Mouse (Mus musculus) forebrain, embryonic 13.5 days (tissue): ENCODE data around the gene Swsap1. TPM values are rescaled to one million over a fixed set of nuclear protein-coding genes. Genes with fewer than 3 reads are reported as not detected.

Experiments used
- ATAC-seq: fragments of 200-750 bp; cut with Nextera tagmentation; 2 replicates; pipeline ENCODE4 v1.8.0; 2017
- H3K27ac ChIP-seq: fragments of 300-500 bp; sonication (generic); 2 replicates; pipeline ENCODE4 v1.5.1; 2015; ENCODE audit warnings: inconsistent platforms, mild to moderate bottlenecking, moderate library complexity
- H3K27me3 ChIP-seq: fragments of 300-500 bp; sonication (generic); 2 replicates; pipeline ENCODE4 v1.6.1; 2015; ENCODE audit warnings: mild to moderate bottlenecking, inconsistent platforms
- H3K36me3 ChIP-seq: fragments of 300-500 bp; sonication (generic); 2 replicates; pipeline ENCODE4 v1.6.1; 2015; ENCODE audit warnings: mild to moderate bottlenecking, inconsistent platforms; ENCODE audit not compliant: poor library complexity, severe bottlenecking
- H3K4me1 ChIP-seq: fragments of 300-500 bp; sonication (generic); 2 replicates; pipeline ENCODE4 v1.6.1; 2015; ENCODE audit warnings: inconsistent platforms
- H3K4me2 ChIP-seq: fragments of 300-500 bp; sonication (generic); 2 replicates; pipeline ENCODE4 v1.6.1; 2015; ENCODE audit warnings: inconsistent platforms, mild to moderate bottlenecking, moderate library complexity
- H3K4me3 ChIP-seq: fragments of 300-500 bp; sonication (generic); 2 replicates; pipeline ENCODE4 v1.5.1; 2015; ENCODE audit warnings: mild to moderate bottlenecking, inconsistent platforms
- H3K9ac ChIP-seq: fragments of 300-500 bp; sonication (generic); 2 replicates; pipeline ENCODE4 v1.6.1; 2015; ENCODE audit warnings: mild to moderate bottlenecking, inconsistent platforms
- H3K9me3 ChIP-seq: fragments of 300-500 bp; sonication (generic); replicated peaks from 2 replicates; pipeline ENCODE4 v1.6.1; 2016; ENCODE audit warnings: inconsistent platforms
- WGBS: fragments of 180-500 bp; shearing (Covaris S2); methylation state at CpG from one replicate; pipeline ENCODE4 v1.1.7; 2015; 5-methylcytosine and 5-hydroxymethylcytosine counted together
- polyA plus RNA-seq: library from polyadenylated mRNA; unstranded; fragments of >200 nt; fragmentation: Nextera tagmentation; extraction: Ambion mirVana; gene quantifications from 2 replicates; pipeline ENCODE4 v1.2.1, GENCODE M21; 2015

Gene Swsap1
- polyA plus RNA-seq, 1 experiment from 2014 or later: 8.6 TPM

- Histone ChIP-seq H3K9ac (no peak overlapping the region), H3K36me3 (no peaks in the 10 kb centered on the region), H3K4me3 (no peak overlapping the region), H3K27me3 (no peaks in the 10 kb centered on the region), H3K4me2 (no peak overlapping the region), H3K27ac (peak overlapping the region; percentile 25; the same call in 1 of the 2 replicates), H3K4me1 (0 out of 2 replicates have a peak, but pooled peaks cover 7% of the 10 kb centered on the region), H3K9me3 (no peaks in the 10 kb centered on the region)
- ATAC-seq: no peak
- WGBS: 85% methylated on average over 5 of the region's 5 CpGs
Measured at GRCm38 (mm10) chr9:21977331-21977730, 21.8 kb downstream of the Swsap1 start.

GRCm38 (mm10) chr9:21977972-21978371, 22.4 kb downstream of the Swsap1 start:
- Histone ChIP-seq H3K4me1 (0 out of 2 replicates have a peak, but pooled peaks cover 7% of the 10 kb centered on the region), H3K27me3 (0 out of 2 replicates have a peak, but pooled peaks cover 2% of the 10 kb centered on the region), H3K9me3 (no peaks in the 10 kb centered on the region), H3K9ac (no peak overlapping the region), H3K4me3 (no peak overlapping the region), H3K27ac (no peak overlapping the region), H3K4me2 (no peak overlapping the region), H3K36me3 (no peaks in the 10 kb centered on the region)
- no peak for ATAC-seq
- WGBS: 28% methylated on average over 2 of the region's 2 CpGs

GRCm38 (mm10) chr9:21978398-21979128, 23.0 kb downstream of the Swsap1 start:
- Histone ChIP-seq H3K27me3 (0 out of 2 replicates have a peak, but pooled peaks cover 6% of the 10 kb centered on the region), H3K4me1 (0 out of 2 replicates have a peak, but pooled peaks cover 7% of the 10 kb centered on the region), H3K9ac (no peak overlapping the region), H3K9me3 (no peaks in the 10 kb centered on the region), H3K27ac (no peak overlapping the region), H3K36me3 (no peaks in the 10 kb centered on the region), H3K4me2 (no peak overlapping the region), H3K4me3 (no peak overlapping the region)
- 93% methylated on average over 4 of the region's 4 CpGs for WGBS
- no peak for ATAC-seq

GRCm38 (mm10) chr9:21983911-21984310, 28.4 kb downstream of the Swsap1 start:
- Histone ChIP-seq H3K4me1 (peaks cover 12% of the 10 kb centered on the region), H3K9me3 (no peaks in the 10 kb centered on the region), H3K27me3 (peaks cover 45% of the 10 kb centered on the region), H3K4me3 (no peak overlapping the region), H3K4me2 (no peak overlapping the region), H3K27ac (no peak overlapping the region), H3K36me3 (no peaks in the 10 kb centered on the region), H3K9ac (no peak overlapping the region)
- WGBS: 5% methylated on average over 3 of the region's 3 CpGs
- ATAC-seq: no peak

GRCm38 (mm10) chr9:21987592-21988342, 32.2 kb downstream of the Swsap1 start:
- H3K36me3 ChIP-seq: no peaks in the 10 kb centered on the region
- H3K4me2 ChIP-seq: peak overlapping the region; percentile 59
- peaks cover 81% of the 10 kb centered on the region for H3K27me3 ChIP-seq
- 9% methylated on average over 36 of the region's 36 CpGs for WGBS
- no peak overlapping the region for H3K27ac ChIP-seq
- H3K9me3 ChIP-seq: no peaks in the 10 kb centered on the region
- peak overlapping the region; percentile 39; the same call in 1 of the 2 replicates for H3K4me3 ChIP-seq
- H3K9ac ChIP-seq: no peak overlapping the region
- no peak for ATAC-seq
- H3K4me1 ChIP-seq: peaks cover 22% of the 10 kb centered on the region

GRCm38 (mm10) chr9:21988421-21989101, 33.0 kb downstream of the Swsap1 start:
- peaks cover 75% of the 10 kb centered on the region for H3K27me3 ChIP-seq
- no peak overlapping the region for H3K27ac ChIP-seq
- no peaks in the 10 kb centered on the region for H3K36me3 ChIP-seq
- no peaks in the 10 kb centered on the region for H3K9me3 ChIP-seq
- H3K4me1 ChIP-seq: peaks cover 22% of the 10 kb centered on the region
- 1% methylated on average over 32 of the region's 32 CpGs for WGBS
- peak overlapping the region; percentile 59 for H3K4me2 ChIP-seq
- peak; percentile 53; the same call in 1 of the 2 replicates for ATAC-seq
- H3K9ac ChIP-seq: peak overlapping the region; percentile 53
- peak overlapping the region; percentile 39 for H3K4me3 ChIP-seq

GRCm38 (mm10) chr9:21989230-21990110, 33.9 kb downstream of the Swsap1 start, which contains the start of gene Rgl3:
Rgl3 (minus strand) TSS chr9:21989446.
- Histone ChIP-seq H3K36me3 (no peaks in the 10 kb centered on the region), H3K4me2 (peak within 1 kb of the TSS; percentile 59), H3K9me3 (no peaks in the 10 kb centered on the region), H3K4me3 (peak within 1 kb of the TSS; percentile 39), H3K9ac (peak within 1 kb of the TSS; percentile 53), H3K27me3 (peaks cover 71% of the 10 kb centered on the region), H3K4me1 (peaks cover 22% of the 10 kb centered on the region), H3K27ac (no peak within 1 kb of the TSS)
- 1% methylated on average over 42 of the region's 42 CpGs for WGBS
- ATAC-seq: peak; percentile 50; the same call in 1 of the 2 replicates

GRCm38 (mm10) chr9:21992227-21992626, 36.7 kb downstream of the Swsap1 start:
- Histone ChIP-seq H3K27me3 (peaks cover 53% of the 10 kb centered on the region), H3K4me1 (peaks cover 22% of the 10 kb centered on the region)
- WGBS: 84% methylated on average over 4 of the region's 4 CpGs

GRCm38 (mm10) chr9:21996178-21996867, 40.8 kb downstream of the Swsap1 start:
- Histone ChIP-seq H3K4me2 (no peak overlapping the region), H3K4me3 (no peak overlapping the region), H3K36me3 (no peaks in the 10 kb centered on the region), H3K27ac (no peak overlapping the region), H3K9ac (no peak overlapping the region), H3K4me1 (no peaks in the 10 kb centered on the region), H3K27me3 (peaks cover 12% of the 10 kb centered on the region), H3K9me3 (no peaks in the 10 kb centered on the region)
- WGBS: 92% methylated on average over 3 of the region's 3 CpGs
- no peak for ATAC-seq

More at GRCm38 (mm10) chr9:21992227-21992626, 36.7 kb downstream of the Swsap1 start:
- Histone ChIP-seq H3K4me3 (no peak overlapping the region), H3K36me3 (no peaks in the 10 kb centered on the region), H3K27ac (no peak overlapping the region), H3K9ac (no peak overlapping the region), H3K9me3 (no peaks in the 10 kb centered on the region), H3K4me2 (no peak overlapping the region)
- no peak for ATAC-seq

GRCm38 (mm10) chr9:22000296-22000695, 44.7 kb downstream of the Swsap1 start:
- H3K9ac ChIP-seq: no peak overlapping the region
- no peak overlapping the region for H3K4me2 ChIP-seq
- WGBS: 93% methylated on average over 6 of the region's 6 CpGs
- no peak overlapping the region for H3K4me3 ChIP-seq
- H3K27ac ChIP-seq: no peak overlapping the region
- peaks cover 15% of the 10 kb centered on the region for H3K36me3 ChIP-seq
- peaks cover 29% of the 10 kb centered on the region for H3K4me1 ChIP-seq
- ATAC-seq: no peak
- H3K9me3 ChIP-seq: no peaks in the 10 kb centered on the region
- H3K27me3 ChIP-seq: no peaks in the 10 kb centered on the region

- Histone ChIP-seq H3K27me3 (no peaks in the 10 kb centered on the region), H3K9ac (no peak overlapping the region), H3K4me2 (peak overlapping the region; percentile 62), H3K4me3 (no peak overlapping the region), H3K36me3 (peaks cover 29% of the 10 kb centered on the region), H3K9me3 (no peaks in the 10 kb centered on the region), H3K4me1 (peaks cover 37% of the 10 kb centered on the region), H3K27ac (no peak overlapping the region)
- 86% methylated on average over 4 of the region's 4 CpGs for WGBS
- ATAC-seq: no peak
Measured at GRCm38 (mm10) chr9:22001633-22002032, 46.1 kb downstream of the Swsap1 start.
